Mouse (Mus musculus) retina, postnatal 1 day (tissue): Measurements from ENCODE around the gene Tnfaip8l3.
A peak's percentile ranks its signal among the peaks of the same experiment; 100 is the strongest.
"Not testable (repeated sequence)": the region's sequence is repeated elsewhere in the genome, so short reads cannot be mapped to it uniquely, and the experiment has no call there.

Experiments used
- DNase-seq: peaks from one replicate; pipeline ENCODE4 v3.0.0-alpha.2; 2012

Gene Tnfaip8l3

GRCm38 (mm10) chr9:54068032-54068649, at the start of gene Tnfaip8l3:
Gene Tnfaip8l3 (minus strand): TSS chr9:54068388.
- peak; percentile 67 for DNase-seq

GRCm38 (mm10) chr9:54112726-54113125, 44.5 kb upstream of the Tnfaip8l3 start:
- peak; percentile 44 for DNase-seq

GRCm38 (mm10) chr9:54098636-54099035, 30.4 kb upstream of the Tnfaip8l3 start:
- DNase-seq = no peak

GRCm38 (mm10) chr9:54097091-54097490, 28.9 kb upstream of the Tnfaip8l3 start:
- DNase-seq = no peak

- no peak for DNase-seq
Observed at GRCm38 (mm10) chr9:54084245-54084644, 16.1 kb upstream of the Tnfaip8l3 start.

GRCm38 (mm10) chr9:54077740-54078139, 9.6 kb upstream of the Tnfaip8l3 start:
- DNase-seq = no peak

- DNase-seq = no peak
Observed at GRCm38 (mm10) chr9:54074901-54075300, 6.7 kb upstream of the Tnfaip8l3 start.

GRCm38 (mm10) chr9:54073688-54074087, 5.5 kb upstream of the Tnfaip8l3 start:
- no peak for DNase-seq

- no peak for DNase-seq
Observed at GRCm38 (mm10) chr9:54071474-54072095, 3.4 kb upstream of the Tnfaip8l3 start.

- DNase-seq = no peak
Observed at GRCm38 (mm10) chr9:54069204-54069603, 1.0 kb upstream of the Tnfaip8l3 start.

GRCm38 (mm10) chr9:54068777-54069176, 589 bp upstream of the Tnfaip8l3 start:
- DNase-seq = peak; percentile 78

GRCm38 (mm10) chr9:54067642-54068031, 551 bp downstream of the Tnfaip8l3 start:
- DNase-seq = peak; percentile 21

GRCm38 (mm10) chr9:54064836-54065235, 3.4 kb downstream of the Tnfaip8l3 start:
- DNase-seq = no peak

GRCm38 (mm10) chr9:54063655-54064054, 4.5 kb downstream of the Tnfaip8l3 start:
- DNase-seq = no peak

GRCm38 (mm10) chr9:54061666-54062065, 6.5 kb downstream of the Tnfaip8l3 start:
- no peak for DNase-seq

- no peak for DNase-seq
Observed at GRCm38 (mm10) chr9:54051298-54052068, 16.7 kb downstream of the Tnfaip8l3 start.

GRCm38 (mm10) chr9:54048978-54049377, 19.2 kb downstream of the Tnfaip8l3 start:
- DNase-seq = no peak

GRCm38 (mm10) chr9:54043067-54043466, 25.1 kb downstream of the Tnfaip8l3 start:
- peak; percentile 75 for DNase-seq

- no peak for DNase-seq
Observed at GRCm38 (mm10) chr9:54037717-54038116, 30.5 kb downstream of the Tnfaip8l3 start.

GRCm38 (mm10) chr9:54034691-54035090, 33.5 kb downstream of the Tnfaip8l3 start:
- no peak for DNase-seq

- DNase-seq = peak; percentile 5
Observed at GRCm38 (mm10) chr9:54022795-54023194, 45.4 kb downstream of the Tnfaip8l3 start.

- DNase-seq = no peak
Observed at GRCm38 (mm10) chr9:53994528-53994927, 73.7 kb downstream of the Tnfaip8l3 start.

- not testable (repeated sequence) for DNase-seq
Observed at GRCm38 (mm10) chr9:53992567-53992966, 75.6 kb downstream of the Tnfaip8l3 start.

GRCm38 (mm10) chr9:53990921-53991320, 77.3 kb downstream of the Tnfaip8l3 start:
- DNase-seq = peak; percentile 78
